Comparison of ENCODE assay signal across 8 mouse cellular contexts in genomic region chr14:79394564-79394963, GRCm38 (mm10). TPM values are rescaled to one million over a fixed set of nuclear protein-coding genes. Genes with fewer than 3 reads are reported as not detected.
DNase-seq lines count a peak whose midpoint lies in the region; ATAC-seq lines count a peak whose summit lies in the region.

No protein-coding gene starts in this region.

- DNase-seq in gastrocnemius, adult 18-20 months (ENCODE audit: low spot score) = peak; percentile 18
- DNase-seq in gastrocnemius, postnatal 4 days (ENCODE audit: low spot score in 2 of 2) = no peak
- DNase-seq in A20 (ENCODE audit: low read depth, low spot score) = peak; percentile 85
- DNase-seq in heart, postnatal 36 days = peak; percentile 30 to 36
- no peak for DNase-seq in ovary, postnatal 36 days (ENCODE audit: low spot score)
- no peak for DNase-seq in right cerebral cortex, adult 2 months (ENCODE audit: low spot score in 2 of 2)

- peak; percentile 50 for ATAC-seq in activated CD4-positive, CD25-positive, alpha-beta regulatory T cell, adult 4 months
- peak; percentile 55 for ATAC-seq in megakaryocyte progenitor cell, adult 5-6 weeks (replicated peaks; ENCODE audit: poor library complexity)

- intact Hi-C loops in heart, postnatal 36 days (cut with DNase I) = loop anchor here (1.0 to 5.0 kb wide), 3 partner anchors 33 to 88 kb away; partner anchors contain the start of genes Elf1, Kbtbd7 and Wbp4

RNA-seq across cellular contexts. Expression of gene Mtrf1, which starts 3.0 kb away (rescaled TPM):
- 10 to 100 TPM in 1 of 2 experiments, 1 to 10 TPM in 1; 9.8 to 11.0 TPM for total RNA-seq in gastrocnemius, adult 18-20 months (2021)
- 1 to 10 TPM; 4.4 to 5.8 TPM for total RNA-seq in gastrocnemius, postnatal 4 days (2021)
- polyA plus RNA-seq in activated CD4-positive, CD25-positive, alpha-beta regulatory T cell, adult 4 months (2017; shearing (Covaris generic)) = 1 to 10 TPM; 6.2 to 7.5 TPM
- total RNA-seq in heart, postnatal 36 days (2021) = 1 to 10 TPM; 7.9 to 8.0 TPM
- total RNA-seq in megakaryocyte progenitor cell, adult 5-6 weeks (2015) = 15.4 and 19.5 TPM in 2 replicates
- 23.7 and 24.7 TPM in 2 replicates for total RNA-seq in megakaryocyte progenitor cell, adult 5-6 weeks (2017)

RNA-seq across cellular contexts. Expression of gene Naa16, which starts 4.0 kb away (rescaled TPM):
- 10 to 100 TPM; 21.7 to 25.2 TPM for total RNA-seq in gastrocnemius, adult 18-20 months (2021)
- total RNA-seq in gastrocnemius, postnatal 4 days (2021) = 10 to 100 TPM; 16.2 to 18.3 TPM
- 10 to 100 TPM; 59.7 to 67.3 TPM for polyA plus RNA-seq in activated CD4-positive, CD25-positive, alpha-beta regulatory T cell, adult 4 months (2017; shearing (Covaris generic))
- 10 to 100 TPM; 10.8 to 11.2 TPM for total RNA-seq in heart, postnatal 36 days (2021)
- total RNA-seq in megakaryocyte progenitor cell, adult 5-6 weeks (2015) = 65.7 and 71.2 TPM in 2 replicates
- 30.7 and 49.9 TPM in 2 replicates for total RNA-seq in megakaryocyte progenitor cell, adult 5-6 weeks (2017)

RNA-seq across cellular contexts. Expression of gene Kbtbd7, which starts 31.7 kb away (rescaled TPM):
- total RNA-seq in gastrocnemius, adult 18-20 months (2021) = 1 to 10 TPM; 5.5 to 6.4 TPM
- 10 to 100 TPM; 10.4 to 12.0 TPM for total RNA-seq in gastrocnemius, postnatal 4 days (2021)
- 1 to 10 TPM in 1 of 2 experiments, under 1 TPM in 1; 0.65 to 1.9 TPM for polyA plus RNA-seq in activated CD4-positive, CD25-positive, alpha-beta regulatory T cell, adult 4 months (2017; shearing (Covaris generic))
- 10 to 100 TPM; 10.2 to 10.9 TPM for total RNA-seq in heart, postnatal 36 days (2021)
- total RNA-seq in megakaryocyte progenitor cell, adult 5-6 weeks (2015) = 15.7 and 16.9 TPM in 2 replicates
- total RNA-seq in megakaryocyte progenitor cell, adult 5-6 weeks (2017) = 14.3 and 14.9 TPM in 2 replicates

RNA-seq across cellular contexts. Expression of gene Kbtbd6, which starts 57.1 kb away (rescaled TPM):
- under 1 TPM in 1 of 2 experiments, not detected in 1; 0.14 TPM for total RNA-seq in gastrocnemius, adult 18-20 months (2021)
- total RNA-seq in gastrocnemius, postnatal 4 days (2021) = under 1 TPM; 0.69 to 0.83 TPM
- under 1 TPM; 0.25 to 0.61 TPM for polyA plus RNA-seq in activated CD4-positive, CD25-positive, alpha-beta regulatory T cell, adult 4 months (2017; shearing (Covaris generic))
- under 1 TPM; 0.16 to 0.17 TPM for total RNA-seq in heart, postnatal 36 days (2021)
- total RNA-seq in megakaryocyte progenitor cell, adult 5-6 weeks (2015) = 4.7 and 5.7 TPM in 2 replicates
- total RNA-seq in megakaryocyte progenitor cell, adult 5-6 weeks (2017) = 5.1 and 6.6 TPM in 2 replicates

Comparison
In these comparisons a context has a peak if more than half of its experiments do, and no peak if none do; other contexts are left out.
1. DNase-seq: peak in gastrocnemius, adult 18-20 months (single experiment), A20 (single experiment) and heart, postnatal 36 days (2 of 2); none in gastrocnemius, postnatal 4 days (0 of 2), ovary, postnatal 36 days (single experiment) and right cerebral cortex, adult 2 months (0 of 2).